Mouse (Mus musculus) liver, embryonic 14.5 days (tissue): ENCODE measurements around the gene Cdc42ep3.

ENCODE experiments used
- CTCF ChIP-seq: IDR thresholded peaks from 2 replicates; pipeline ENCODE4 v1.5.1; 2016; ENCODE audit warnings: antibody characterized with exemption, low read depth, control low read depth
- EP300 ChIP-seq: IDR thresholded peaks from 2 replicates; pipeline ENCODE4 v1.6.1; 2016; ENCODE audit warnings: antibody characterized with exemption, low read depth

DNA sequence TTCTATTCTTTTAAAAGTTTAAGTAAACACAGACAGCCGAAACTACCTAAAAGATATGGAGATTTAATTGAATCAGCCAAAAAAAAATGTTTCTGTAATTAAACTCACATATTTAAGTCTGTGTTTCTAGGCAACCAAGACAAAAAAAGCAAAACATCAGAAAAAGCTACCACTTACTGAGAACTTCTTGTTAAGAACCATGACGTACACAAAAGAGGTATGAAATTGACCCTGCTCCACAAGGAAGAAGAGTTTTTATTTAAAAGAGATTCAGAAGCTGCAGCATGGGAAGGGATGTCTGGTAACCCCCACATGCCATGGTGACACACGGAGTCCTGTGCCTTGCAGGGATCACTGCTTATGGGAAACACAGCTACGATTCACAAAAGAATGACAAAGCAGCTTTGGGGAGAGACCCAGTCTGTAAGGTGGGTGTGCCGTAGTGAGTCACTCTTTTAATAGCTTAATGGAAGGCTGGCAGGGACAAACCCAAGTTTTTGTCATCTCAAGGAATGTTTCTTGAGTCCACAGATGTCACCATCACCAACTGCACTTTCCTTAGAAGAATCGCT is 69.8 kb downstream of the Cdc42ep3 start:
- TF ChIP-seq CTCF (no peak), EP300 (no peak)
